Mouse (Mus musculus) heart, postnatal 0 days (tissue): ENCODE data around the gene Entpd1. TPM values are rescaled to one million over a fixed set of nuclear protein-coding genes. Genes with fewer than 3 reads are reported as not detected.

Source experiments
- ATAC-seq: fragments of 200-750 bp; cut with Nextera tagmentation; 2 replicates; pipeline ENCODE4 v1.8.0; 2017; ENCODE audit warnings: low read depth, moderate number of reproducible peaks, moderate library complexity; ENCODE audit not compliant: insufficient read depth
- DNase-seq: peaks from one replicate; pipeline ENCODE4 v3.0.0-alpha.2; 2016; ENCODE audit warnings: low spot score
- H3K27ac ChIP-seq: fragments of 300-500 bp; sonication (generic); 2 replicates; pipeline ENCODE4 v1.5.1; 2014; ENCODE audit warnings: low read depth, mild to moderate bottlenecking
- H3K27me3 ChIP-seq: fragments of 300-500 bp; sonication (generic); 2 replicates; pipeline ENCODE4 v1.6.1; 2014; ENCODE audit warnings: low read length, mixed read lengths; ENCODE audit not compliant: control insufficient read depth, insufficient read depth
- H3K36me3 ChIP-seq: fragments of 300-500 bp; sonication (generic); replicated peaks from 2 replicates; pipeline ENCODE4 v1.6.1; 2014; ENCODE audit warnings: low read length, mixed read lengths; ENCODE audit not compliant: control insufficient read depth, insufficient read depth
- H3K4me1 ChIP-seq: fragments of 300-500 bp; sonication (generic); 2 replicates; pipeline ENCODE4 v1.6.1; 2014; ENCODE audit warnings: antibody characterized with exemption; ENCODE audit not compliant: control insufficient read depth, insufficient read depth
- H3K4me2 ChIP-seq: fragments of 300-500 bp; sonication (generic); 2 replicates; pipeline ENCODE4 v1.6.1; 2014; ENCODE audit warnings: low read depth, mild to moderate bottlenecking, low read length, moderate library complexity
- H3K4me3 ChIP-seq: fragments of 300-500 bp; sonication (generic); 2 replicates; pipeline ENCODE4 v1.5.1; 2014; ENCODE audit warnings: low read depth, low read length
- H3K9ac ChIP-seq: fragments of 300-500 bp; sonication (generic); replicated peaks from 2 replicates; pipeline ENCODE4 v1.6.1; 2014; ENCODE audit warnings: low read depth, low read length, mixed read lengths
- H3K9me3 ChIP-seq: fragments of 300-500 bp; sonication (generic); replicated peaks from 2 replicates; pipeline ENCODE4 v1.6.1; 2016; ENCODE audit warnings: low read length; ENCODE audit not compliant: control insufficient read depth
- CTCF ChIP-seq: IDR thresholded peaks from 2 replicates; pipeline ENCODE4 v1.5.1; 2016; ENCODE audit warnings: antibody characterized with exemption, control low read depth, low read depth
- EP300 ChIP-seq: IDR thresholded peaks from 2 replicates; pipeline ENCODE4 v1.6.1; 2016; ENCODE audit warnings: antibody characterized with exemption, low read depth
- WGBS: fragments of 180-500 bp; shearing (Covaris S2); extraction: QIAGEN DNeasy Blood & Tissue Kit; methylation state at CpG from one replicate; pipeline ENCODE4 v1.1.7; 2014; 5-methylcytosine and 5-hydroxymethylcytosine counted together
- polyA plus RNA-seq: library from polyadenylated mRNA; unstranded; fragments of >200 nt; fragmentation: Nextera tagmentation; extraction: Ambion mirVana; gene quantifications from 2 replicates; pipeline ENCODE4 v1.2.1, GENCODE M21; 2015
- total RNA-seq: library from RNA; depleted of rRNA; stranded (reverse); fragments of >200 nt; gene quantifications from 2 replicates; pipeline ENCODE4 v1.2.3, GENCODE M21; 2014; ENCODE audit warnings: low replicate concordance

Gene Entpd1
- total and polyA plus RNA-seq, 2 experiments from 2014 or later = 10.3 to 31.7 TPM

GRCm38 (mm10) chr19:40698103-40698853, 86.1 kb downstream of the Entpd1 start:
- peak; percentile 57 for ATAC-seq
- Histone ChIP-seq H3K9me3 (no peaks in the 10 kb centered on the region), H3K4me1 (no peaks in the 10 kb centered on the region), H3K4me3 (no peak overlapping the region), H3K36me3 (no peaks in the 10 kb centered on the region), H3K9ac (no peak overlapping the region), H3K4me2 (no peak overlapping the region), H3K27ac (0 out of 2 replicates have a peak overlapping the region, but pooled peaks have one; percentile 0), H3K27me3 (no peaks in the 10 kb centered on the region)
- peak; percentile 42 for DNase-seq
- 52% methylated on average over 13 of the region's 13 CpGs for WGBS
- TF ChIP-seq EP300 = no peak; the same call in 1 of the 2 replicates

GRCm38 (mm10) chr19:40699816-40700215, 87.7 kb downstream of the Entpd1 start:
- TF ChIP-seq EP300 = no peak
- TF ChIP-seq CTCF = no peak
- Histone ChIP-seq H3K9me3 (no peaks in the 10 kb centered on the region), H3K36me3 (no peaks in the 10 kb centered on the region), H3K27ac (no peak overlapping the region), H3K4me2 (no peak overlapping the region), H3K9ac (no peak overlapping the region), H3K4me1 (no peaks in the 10 kb centered on the region), H3K4me3 (no peak overlapping the region), H3K27me3 (no peaks in the 10 kb centered on the region)
- 80% methylated on average over 5 of the region's 5 CpGs for WGBS
- no peak for DNase-seq
- ATAC-seq = no peak

- Histone ChIP-seq H3K4me3 (no peak overlapping the region), H3K4me1 (no peaks in the 10 kb centered on the region), H3K9ac (no peak overlapping the region), H3K9me3 (no peaks in the 10 kb centered on the region), H3K27me3 (no peaks in the 10 kb centered on the region), H3K27ac (peak overlapping the region; percentile 48; the same call in 1 of the 2 replicates), H3K4me2 (no peak overlapping the region), H3K36me3 (no peaks in the 10 kb centered on the region)
- TF ChIP-seq CTCF (no peak), EP300 (no peak)
- 53% methylated on average over 4 of the region's 4 CpGs for WGBS
- ATAC-seq = peak; percentile 56; the same call in 1 of the 2 replicates
- peak; percentile 39 for DNase-seq
Measured at GRCm38 (mm10) chr19:40702406-40702805, 90.2 kb downstream of the Entpd1 start.

- H3K9me3 ChIP-seq = no peaks in the 10 kb centered on the region
- no peak overlapping the region for H3K27ac ChIP-seq
- 79% methylated on average over 15 of the region's 16 CpGs for WGBS
- no peak overlapping the region for H3K9ac ChIP-seq
- no peak overlapping the region for H3K4me2 ChIP-seq
- ATAC-seq = no peak
- H3K36me3 ChIP-seq = no peaks in the 10 kb centered on the region
- no peaks in the 10 kb centered on the region for H3K27me3 ChIP-seq
- TF ChIP-seq CTCF (no peak), EP300 (no peak)
- peaks cover 8% of the 10 kb centered on the region; the same call in 1 of the 2 replicates for H3K4me1 ChIP-seq
- no peak overlapping the region for H3K4me3 ChIP-seq
- DNase-seq = no peak
Measured at GRCm38 (mm10) chr19:40712889-40713628, 100.9 kb downstream of the Entpd1 start.

- no peak for TF ChIP-seq CTCF
- DNase-seq (no peak), ATAC-seq (no peak)
- no peak overlapping the region for H3K9ac ChIP-seq
- H3K9me3 ChIP-seq = no peaks in the 10 kb centered on the region
- H3K27me3 ChIP-seq = no peaks in the 10 kb centered on the region
- H3K27ac ChIP-seq = no peak overlapping the region
- peaks cover 8% of the 10 kb centered on the region; the same call in 1 of the 2 replicates for H3K4me1 ChIP-seq
- H3K4me2 ChIP-seq = no peak overlapping the region
- no peak overlapping the region for H3K4me3 ChIP-seq
- WGBS = 79% methylated on average over 5 of the region's 5 CpGs
- no peaks in the 10 kb centered on the region for H3K36me3 ChIP-seq
Measured at GRCm38 (mm10) chr19:40714700-40715099, 102.5 kb downstream of the Entpd1 start.
